Mouse (Mus musculus): ENCODE measurements around the gene Ccnl1.

GRCm38 (mm10) chr3:65909454-65909853 is 48.6 kb downstream of the Ccnl1 start:
- no peak for TF ChIP-seq EP300 (IDR thresholded peaks at IDR 0.05; ENCODE audit: insufficient read depth, low read depth, low read length)
- no peak for TF ChIP-seq CTCF (IDR thresholded peaks at IDR 0.05)
- TF ChIP-seq POLR2A (IDR thresholded peaks at IDR 0.05; ENCODE audit: insufficient read depth, low read depth, low read length): no peak

All from heart, adult 2 months (tissue).